Mouse (Mus musculus): ENCODE data around the gene B3galt4.

B3galt4 gene

DNA sequence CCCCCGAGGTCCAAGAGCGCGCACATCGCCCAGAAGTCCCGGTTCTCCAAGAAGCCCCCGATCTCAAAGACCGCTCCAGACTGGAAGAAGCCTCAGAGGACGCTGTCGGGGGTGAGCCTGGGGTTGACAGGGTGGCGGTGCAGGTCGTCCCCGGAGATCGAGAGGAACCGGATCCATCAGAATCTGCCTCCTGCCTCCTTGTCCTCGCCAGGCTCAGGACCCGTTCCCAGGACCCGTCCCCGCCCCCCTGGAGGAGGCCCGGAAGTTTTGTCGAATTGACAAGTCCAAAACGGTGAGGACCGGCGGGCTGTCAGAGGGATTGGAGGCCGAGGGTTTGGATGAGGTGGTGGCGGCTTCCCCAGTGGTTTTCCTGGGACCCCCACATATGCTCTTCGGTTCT lies 10.3 kb downstream of the B3galt4 start:
- DNase-seq = peak; percentile 47

DNA sequence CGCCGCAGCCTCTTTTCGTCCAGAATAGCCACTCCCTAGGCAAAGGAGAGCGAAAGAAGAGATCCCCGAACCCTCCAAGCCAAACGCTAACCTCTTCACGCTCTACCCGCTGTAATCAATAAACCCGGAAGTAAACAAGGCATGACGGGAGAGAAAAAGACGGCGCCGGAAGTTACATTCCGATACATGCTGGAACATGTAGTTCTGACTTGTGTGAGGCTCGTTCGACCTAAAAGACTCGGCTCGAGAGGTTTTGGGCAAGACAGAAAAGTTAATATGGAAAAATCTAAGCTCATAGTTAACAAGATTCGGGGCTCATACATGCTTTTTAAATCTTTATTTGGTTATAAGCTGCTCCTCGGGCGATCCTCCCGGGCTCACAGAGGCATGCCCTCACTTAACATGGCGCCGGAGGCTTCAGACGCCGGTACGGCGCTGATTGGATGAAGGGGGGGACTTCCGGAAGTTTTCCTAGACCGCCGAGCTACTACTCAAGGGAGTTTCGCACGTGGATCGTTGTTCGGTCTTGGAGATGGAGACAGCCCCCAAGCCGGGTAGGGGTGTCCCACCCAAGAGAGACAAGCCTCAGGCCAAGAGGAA lies 11.0 kb downstream of the B3galt4 start, which contains the start of the genes Pfdn6 and Wdr46:
Gene Pfdn6 (minus strand): TSS at position 138 of the 600 bp plus-strand sequence.
Gene Wdr46 (plus strand): TSS at position 455 of the 600 bp plus-strand sequence.
- peak; percentile 91 for DNase-seq

DNA sequence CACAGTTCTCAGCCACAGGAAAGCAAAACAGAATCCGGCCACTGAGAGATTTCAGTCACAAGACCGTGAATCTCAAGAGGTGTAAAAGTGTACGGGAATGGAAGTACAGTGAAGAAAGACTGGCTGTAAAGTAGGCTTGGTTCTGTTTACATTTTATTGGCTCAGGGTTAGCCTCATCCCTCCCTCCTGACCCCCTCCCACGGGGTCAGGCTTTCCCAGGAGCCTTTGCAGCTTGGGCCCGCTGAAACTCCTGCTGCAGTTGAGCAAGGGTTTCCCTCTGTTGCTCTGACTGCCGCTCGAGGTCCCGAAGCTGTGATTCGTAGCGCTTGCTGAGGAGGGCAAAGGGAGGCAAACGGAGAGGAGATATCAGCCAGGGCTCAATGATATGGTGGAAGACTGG lies 12.5 kb downstream of the B3galt4 start:
- DNase-seq = peak; percentile 44

DNA sequence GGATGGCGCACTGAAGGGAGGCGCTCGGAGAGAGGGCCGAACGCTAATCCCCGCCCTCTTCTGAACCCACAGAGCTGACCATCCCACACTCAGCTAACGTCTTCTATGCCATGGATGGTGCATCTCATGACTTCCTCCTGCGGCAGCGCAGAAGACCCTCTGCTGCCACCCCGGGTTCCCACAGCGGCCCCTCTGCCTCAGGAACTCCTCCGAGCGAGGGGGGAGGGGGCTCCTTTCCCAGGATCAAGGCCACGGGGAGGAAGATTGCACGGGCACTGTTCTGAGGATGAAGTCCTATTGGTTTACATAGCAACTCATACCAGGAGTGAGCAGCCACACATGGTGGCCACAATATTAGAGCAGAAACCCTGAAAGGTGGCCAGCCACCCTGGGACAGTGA lies 14.3 kb downstream of the B3galt4 start:
- DNase-seq = no peak

DNA sequence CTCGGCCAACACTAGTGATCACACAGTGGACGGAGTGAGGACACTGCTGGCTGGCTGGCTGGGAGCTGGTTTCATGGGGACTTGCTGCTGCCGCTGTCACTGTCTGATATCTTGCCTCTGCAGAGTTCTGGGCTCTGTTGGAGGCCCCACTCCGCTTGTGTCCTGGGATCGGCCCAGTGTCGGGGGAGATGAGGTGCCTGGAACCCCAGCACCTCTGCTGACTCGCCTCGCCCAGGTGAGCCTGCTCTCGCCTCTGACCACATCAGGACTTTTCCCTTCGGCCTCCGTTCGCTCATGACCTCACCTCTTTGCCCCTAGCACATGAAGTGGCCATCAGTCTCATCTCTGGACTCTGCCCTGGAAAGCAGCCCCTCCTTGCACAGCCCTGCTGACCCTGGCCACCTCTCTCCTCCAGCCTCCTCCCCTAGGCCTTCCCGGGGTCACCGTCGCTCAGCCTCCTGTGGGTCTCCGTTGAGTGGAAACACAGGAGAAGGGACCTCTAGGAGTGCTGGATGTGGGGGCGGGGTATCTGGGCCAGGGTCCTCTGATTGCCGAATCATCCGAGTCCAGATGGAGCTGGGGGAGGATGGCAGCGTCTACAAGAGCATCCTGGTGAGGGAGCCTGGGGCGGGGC lies 15.7 kb downstream of the B3galt4 start:
- DNase-seq = no peak

DNA sequence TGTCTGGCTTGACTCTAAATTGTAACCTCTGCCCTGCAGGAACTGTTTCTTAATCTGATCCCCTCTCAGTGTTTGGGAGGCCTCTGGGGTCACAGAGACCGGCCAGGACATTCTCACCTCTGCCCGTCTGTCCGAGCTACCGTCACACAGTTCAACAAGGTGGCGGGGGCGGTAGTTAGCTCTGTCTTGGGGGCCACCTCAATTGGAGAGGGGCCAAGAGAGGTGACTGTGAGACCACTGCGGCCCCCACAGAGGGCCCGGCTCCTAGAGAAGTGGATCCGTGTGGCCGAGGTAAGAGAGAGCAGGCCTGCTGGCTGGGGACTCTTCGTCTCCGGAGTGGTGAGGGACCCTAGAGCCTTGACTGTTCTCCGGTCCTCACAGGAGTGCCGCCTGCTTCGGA lies 18.3 kb downstream of the B3galt4 start:
- DNase-seq = no peak

DNA sequence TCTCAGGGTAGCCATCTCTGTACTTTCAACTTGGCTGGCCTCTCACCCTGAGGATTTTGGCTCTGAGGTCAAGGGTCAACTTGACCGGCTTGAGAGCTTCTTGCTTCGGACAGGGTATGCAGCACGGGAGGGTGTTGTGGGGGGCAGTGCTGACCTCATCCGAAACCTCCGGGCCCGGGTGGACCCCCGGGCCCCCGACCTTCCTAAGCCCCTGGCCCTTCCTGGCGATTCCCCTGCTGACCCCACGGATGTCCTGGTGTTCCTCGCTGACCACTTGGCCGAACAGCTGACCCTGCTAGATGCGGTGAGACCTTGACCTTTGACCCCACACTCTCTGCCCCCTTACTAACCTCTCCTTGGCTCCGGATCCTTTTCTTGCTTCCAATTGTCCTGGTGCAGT lies 18.8 kb downstream of the B3galt4 start:
- DNase-seq = no peak

DNA sequence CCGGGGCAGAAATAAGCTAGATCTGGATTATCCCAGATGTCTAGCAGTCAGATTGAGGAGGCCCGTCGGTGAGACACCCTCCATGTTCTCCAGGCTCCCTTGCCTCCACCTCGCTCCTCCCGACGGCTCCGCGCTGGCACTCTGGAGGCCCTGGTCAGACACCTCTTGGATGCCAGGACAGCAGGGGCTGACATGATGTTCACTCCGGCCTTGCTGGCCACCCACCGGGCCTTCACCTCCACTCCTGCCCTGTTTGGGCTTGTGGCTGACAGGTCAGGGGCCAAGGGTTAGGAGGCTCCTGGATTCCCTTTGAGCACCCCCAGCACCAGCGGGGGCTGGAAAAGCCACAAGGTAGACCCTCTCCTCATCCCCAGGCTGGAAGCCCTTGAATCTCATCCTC lies 19.3 kb downstream of the B3galt4 start:
- DNase-seq = no peak

DNA sequence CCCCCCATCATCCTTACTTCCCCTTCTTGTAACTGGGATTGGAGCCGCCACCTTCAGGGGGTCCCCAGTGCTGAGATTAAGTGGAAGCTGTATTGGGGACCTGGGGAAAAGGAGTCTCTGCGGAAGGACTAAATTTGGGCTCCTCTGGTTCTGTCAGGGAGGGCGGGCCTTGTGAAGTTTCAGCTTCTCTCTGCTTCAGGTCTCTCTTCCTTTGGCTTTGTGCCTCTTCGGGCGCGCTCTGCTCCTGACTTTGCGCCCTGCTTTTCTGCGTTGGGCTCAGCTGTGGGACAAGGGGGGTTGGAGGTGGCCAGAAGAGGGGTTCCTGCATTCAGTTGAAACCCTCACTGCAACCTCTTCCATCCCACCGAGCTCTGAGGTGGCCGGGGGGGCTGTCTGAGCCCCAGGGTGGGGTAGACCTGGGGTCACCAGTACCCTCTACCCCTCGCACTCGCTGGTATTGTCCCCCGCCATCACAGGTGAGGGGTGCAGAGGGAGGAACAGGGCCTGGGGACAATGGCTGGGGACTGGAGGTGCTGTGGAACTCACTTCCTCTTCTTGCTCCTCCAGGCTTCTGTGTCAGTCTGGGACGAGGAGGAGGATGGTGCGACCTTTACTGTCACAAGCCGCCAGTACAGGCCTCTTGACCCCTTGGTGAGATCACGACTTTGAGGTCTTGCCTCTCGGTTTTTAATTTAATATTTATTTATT lies 20.0 kb downstream of the B3galt4 start:
- no peak for DNase-seq

DNA sequence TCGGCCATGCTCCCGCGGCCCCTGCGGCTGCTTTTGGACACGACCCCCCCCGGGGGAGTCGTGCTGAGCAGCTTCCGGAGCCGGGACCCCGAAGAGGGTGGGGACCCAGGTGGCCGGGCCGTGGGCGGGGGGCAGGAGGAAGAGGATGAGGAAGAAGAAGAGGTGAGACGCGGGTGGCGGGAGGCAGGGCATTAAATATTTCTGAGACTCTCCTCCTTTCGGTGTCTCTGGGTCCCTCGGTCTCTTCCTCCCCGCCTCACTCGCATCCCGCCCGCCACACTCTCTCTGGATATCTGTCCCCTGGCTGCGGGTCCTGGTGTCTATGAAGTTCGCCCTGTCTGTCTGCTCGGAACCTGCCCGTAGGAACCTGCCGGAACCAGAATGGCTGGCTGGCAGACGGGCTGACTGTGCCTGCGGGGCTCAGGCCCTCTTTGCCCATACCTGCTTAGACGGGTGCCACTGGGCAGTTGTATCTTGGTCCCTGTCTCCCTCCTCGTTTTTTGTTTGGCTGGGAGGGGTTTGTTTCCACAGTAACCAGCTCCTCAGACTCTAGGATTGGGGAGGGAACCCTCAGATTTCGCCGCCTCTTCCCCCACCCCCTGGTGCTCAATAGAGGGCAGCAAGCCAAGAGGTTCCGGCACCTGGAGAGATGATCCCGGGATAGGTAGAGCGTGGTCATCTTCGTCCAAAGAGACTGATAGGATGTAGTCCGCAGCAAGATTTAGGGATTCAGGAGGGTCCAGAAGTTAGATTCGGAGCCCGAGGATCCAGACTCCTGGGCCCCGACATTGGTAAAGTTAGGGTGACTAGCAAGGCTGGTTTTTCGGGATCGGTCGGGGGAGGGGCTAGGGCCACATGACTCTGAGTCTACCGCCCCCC lies 20.8 kb downstream of the B3galt4 start:
- DNase-seq = peak; percentile 72

DNA sequence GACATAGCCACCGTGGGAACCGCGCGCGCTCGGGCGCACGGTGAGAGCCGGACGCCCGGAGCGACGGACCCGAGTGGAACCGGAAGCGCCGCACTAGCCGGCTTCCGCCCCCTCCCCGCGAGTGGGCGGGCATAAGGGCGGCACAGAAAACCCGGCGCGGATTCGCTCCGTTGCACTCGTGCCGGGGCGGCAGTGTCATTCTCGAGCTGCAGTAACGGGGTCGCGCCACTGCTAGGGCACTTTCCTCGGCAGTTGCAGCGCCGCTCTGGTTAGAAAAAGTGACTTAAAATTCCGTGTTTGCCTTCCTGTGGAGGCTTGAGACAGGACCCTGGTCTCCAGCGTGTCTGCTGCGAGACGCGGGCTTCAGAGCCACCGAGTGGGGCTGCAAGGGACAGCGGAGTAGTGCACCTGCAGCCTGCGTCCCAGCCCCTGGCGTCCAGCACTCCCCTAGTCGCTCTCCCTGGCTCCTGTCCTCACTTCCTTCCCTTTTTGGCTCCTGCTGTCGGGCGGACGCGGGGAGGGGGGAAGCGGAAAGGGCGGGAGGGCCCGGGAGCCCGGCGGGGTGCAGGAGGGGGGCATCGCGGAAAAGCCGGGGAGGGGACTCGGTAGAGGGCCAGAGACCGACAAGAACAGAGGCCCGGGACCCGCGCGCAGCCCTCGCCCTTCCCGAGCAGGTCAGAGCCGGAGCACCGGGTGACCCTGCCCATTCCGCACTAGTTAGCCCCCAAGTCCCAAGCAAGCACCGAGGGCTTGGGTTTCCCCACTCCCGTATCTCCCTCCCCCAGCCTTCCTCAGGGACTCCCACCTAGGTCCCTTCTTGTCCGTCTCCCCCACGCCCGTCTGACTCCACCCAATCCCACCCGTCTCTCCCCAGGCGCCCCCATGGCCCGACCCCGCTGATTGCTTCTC lies 21.7 kb downstream of the B3galt4 start, which contains the start of gene Rgl2:
Gene Rgl2 (plus strand): TSS at position 173 of the 909 bp plus-strand sequence.
- DNase-seq = peak; percentile 97

DNA sequence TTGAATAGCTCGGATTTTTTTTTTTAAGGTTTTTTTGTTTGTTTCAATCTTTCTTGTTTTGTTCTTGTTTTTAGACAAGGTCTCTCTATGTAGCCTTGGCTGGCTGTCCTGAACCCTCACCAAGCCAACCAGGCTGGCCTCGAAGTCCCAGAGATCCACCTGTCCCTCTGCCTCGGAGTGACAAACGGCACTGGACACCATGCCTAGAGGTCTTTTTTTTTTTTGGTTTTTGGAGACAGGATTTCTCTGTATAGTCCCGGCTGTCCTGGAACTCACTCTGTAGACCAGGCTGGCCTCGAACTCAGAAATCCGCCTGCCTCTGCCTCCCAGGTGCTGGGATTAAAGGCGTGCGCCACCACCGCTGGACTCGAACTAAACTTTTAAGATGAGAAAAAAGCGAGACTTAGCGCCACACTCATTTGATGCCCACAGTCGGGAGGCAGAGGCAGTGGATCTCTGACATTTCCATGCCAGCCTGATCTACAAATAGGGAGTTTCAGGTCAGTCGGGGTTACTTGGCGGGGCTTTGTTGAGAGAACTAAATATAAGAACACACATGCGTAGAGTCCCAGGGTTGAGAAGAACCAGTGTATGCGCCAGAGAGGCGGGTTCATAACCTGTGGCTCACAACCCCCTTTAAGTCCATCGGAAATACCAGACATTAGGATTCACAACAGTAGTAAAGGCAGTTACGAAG lies 22.9 kb downstream of the B3galt4 start:
- DNase-seq = no peak

DNA sequence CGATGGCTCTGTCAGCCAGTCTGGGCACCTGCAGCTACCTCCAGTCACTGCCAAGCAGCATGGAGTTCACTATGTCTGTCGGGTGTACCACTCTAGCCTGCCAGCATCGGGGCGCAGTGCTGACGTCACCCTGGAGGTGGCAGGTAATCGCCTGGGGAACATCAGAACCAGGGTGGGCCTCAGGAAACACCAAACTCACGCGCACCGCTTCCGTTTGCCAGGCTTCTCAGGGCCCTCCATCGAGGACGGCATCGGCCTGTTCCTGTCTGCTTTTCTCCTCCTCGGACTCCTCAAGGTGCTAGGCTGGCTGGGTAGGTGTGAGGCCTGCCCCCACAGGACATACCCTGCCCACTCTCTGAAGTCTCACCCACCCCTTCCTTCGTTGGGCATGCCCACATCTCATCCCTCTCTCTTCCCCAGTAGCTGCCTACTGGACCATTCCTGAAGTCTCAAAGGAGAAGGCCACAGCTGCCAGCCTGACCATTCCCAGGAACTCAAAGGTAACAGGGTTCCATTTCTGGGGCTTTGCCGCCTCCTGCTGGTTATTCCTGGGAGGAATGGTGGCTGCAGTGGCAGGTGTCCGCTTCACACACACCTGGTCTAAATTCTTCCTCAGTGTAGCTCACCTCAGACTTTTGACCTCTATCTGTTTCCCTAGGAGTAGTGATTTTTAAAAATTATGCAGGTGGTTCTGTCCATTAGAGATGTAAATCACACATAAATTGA lies 24.9 kb downstream of the B3galt4 start:
- DNase-seq = no peak

DNA sequence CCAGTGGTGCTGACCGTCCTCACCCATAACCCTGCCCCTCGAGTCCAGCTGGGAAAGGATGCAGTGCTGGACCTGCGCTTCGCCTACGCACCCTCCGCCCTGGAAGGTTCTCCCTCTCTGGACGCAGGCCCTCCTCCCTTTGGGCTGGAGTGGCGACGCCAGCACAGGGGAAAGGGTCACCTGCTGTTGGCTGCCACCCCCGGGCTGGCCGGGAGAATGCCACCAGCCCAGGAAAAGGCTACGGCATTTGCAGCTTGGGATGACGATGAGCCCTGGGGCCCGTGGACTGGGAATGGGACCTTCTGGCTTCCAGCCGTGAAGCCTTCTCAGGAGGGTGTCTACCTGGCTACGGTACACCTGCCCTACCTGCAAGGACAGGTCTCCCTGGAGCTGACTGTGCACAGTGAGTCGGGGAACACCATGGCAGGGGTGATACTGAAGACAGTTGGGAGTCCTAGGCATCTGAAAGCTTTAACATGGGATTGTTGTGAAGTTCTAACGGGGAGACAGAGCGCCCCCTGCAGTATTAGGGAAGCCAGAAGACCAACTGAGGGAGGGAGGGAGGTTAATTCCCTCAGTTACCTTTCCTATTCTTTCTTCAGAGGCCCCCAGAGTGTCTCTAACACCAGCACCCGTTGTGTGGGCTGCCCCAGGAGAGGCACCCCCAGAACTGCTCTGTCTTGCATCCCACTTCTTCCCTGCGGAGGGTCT lies 25.7 kb downstream of the B3galt4 start:
- DNase-seq = no peak

DNA sequence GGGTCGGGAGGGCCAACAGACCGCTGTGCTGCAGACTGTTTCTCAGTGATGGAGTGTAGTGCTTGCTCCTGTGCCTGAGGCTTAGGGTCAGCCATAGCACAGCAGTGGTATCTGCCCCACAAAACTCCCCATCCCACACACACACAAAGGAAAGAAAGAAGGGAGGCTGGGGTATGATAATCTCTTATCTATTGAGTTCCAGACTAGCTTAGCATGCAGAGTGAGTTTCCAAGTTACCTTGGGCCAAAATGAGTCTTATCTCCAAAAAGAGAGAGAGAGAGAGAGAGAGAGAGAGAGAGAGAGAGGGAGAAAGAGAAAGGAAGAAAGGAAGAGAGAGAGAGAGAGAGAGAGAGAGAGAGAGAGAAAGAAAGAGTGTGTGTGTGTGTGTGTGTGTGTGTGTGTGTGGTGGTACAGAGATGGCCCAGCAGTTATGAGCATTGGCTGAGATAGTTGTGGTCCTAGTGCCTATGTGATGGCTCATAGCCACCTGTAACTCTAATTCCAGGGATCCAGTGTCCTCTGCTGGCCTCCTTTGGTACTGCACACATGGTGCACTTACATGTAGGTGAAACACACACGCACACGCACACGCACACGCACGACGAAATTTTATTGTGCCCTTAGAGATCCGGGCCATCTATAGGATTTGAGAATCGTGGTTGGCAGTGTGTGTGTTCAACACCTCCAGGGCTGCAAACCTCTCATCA lies 26.6 kb downstream of the B3galt4 start:
- peak; percentile 61 for DNase-seq

DNA sequence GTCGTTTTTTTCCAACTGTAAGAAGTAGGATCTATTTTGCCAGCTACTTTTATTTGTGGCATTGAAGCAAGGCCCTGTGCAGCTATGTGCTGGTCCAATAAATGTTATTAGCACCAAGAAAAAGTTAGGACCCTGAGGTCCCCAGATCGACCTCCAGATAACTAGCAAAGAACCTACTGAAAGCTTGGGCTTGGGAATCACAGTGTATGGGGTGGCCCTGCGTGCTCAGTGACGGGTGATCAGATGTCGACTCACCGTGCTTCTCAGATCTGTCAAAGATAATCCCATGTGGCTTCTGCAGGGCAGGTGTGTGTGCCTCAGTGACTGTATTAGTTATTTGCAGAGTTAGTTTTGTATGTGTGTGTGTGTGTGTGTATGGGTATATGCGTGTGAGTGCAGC lies 29.9 kb downstream of the B3galt4 start:
- no peak for DNase-seq

DNA sequence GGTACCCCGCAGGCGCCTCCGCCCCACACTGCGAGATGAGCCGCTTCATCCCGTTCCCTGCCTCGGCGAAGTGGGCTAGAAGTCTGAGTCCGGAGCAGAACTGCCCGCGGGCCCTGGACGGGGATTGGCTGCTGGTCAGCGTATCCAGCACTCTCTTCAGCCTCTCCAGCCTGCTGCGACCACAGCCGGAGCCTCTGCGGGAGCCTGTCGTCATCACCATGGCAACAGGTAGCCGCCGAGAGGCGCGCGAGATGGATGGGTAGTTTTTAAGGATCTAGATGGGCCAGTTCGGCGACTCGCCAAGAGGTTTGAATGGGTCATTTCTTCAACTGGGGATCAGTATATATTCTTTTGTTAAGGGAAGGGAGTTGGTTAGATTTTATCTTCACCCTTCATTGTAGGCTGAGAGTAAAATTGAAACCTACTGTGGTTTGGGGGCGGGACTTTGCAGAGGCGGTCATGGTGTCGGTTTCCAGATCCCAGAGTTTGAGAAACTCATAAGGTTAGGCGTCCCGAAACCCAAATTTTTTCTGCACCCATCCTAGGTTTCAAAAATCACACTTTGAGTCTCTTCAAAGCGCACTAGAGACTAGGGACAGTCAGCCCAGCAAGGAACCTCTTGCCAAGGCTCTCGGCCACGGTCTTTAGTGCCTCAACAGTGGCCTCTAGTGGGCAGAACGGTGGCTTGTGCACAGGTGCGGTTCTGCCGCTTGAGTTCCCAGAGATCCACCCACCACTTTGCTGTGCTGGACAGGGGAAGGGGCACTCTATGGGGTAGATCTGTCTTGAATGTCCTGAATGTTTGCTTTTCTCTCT lies 30.8 kb downstream of the B3galt4 start:
- DNase-seq = peak; percentile 91

Data from lung, postnatal 10 days (tissue).